Mouse (Mus musculus): ENCODE measurements around the gene Tarm1.

Gene Tarm1

GRCm38 (mm10) chr7:3502439-3502838, at the start of gene Tarm1:
Tarm1 (minus strand) TSS chr7:3502624.
- DNase-seq (ENCODE audit: low spot score), result peak; percentile 10

DNA sequence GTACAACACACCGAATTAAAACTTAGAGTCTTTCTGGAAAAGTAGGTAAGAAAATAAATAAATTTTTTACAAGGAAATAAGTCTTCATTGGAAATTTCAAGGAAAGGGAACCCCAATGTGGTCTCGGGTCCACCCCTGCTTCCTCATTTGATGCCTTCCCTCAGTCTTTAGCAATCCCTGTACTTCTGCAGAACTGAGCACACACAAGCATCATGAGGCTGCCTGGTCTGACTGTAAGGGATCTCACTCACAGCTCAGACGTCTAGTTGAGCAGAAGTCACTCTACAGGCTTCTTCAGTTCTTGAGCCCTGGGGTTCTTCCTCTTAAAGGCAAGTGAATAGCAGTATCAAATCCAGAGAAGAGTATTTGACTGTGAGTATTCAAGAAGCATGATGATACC, 3.5 kb upstream of the Tarm1 start:
- DNase-seq (ENCODE audit: low spot score), result peak; percentile 26

DNA sequence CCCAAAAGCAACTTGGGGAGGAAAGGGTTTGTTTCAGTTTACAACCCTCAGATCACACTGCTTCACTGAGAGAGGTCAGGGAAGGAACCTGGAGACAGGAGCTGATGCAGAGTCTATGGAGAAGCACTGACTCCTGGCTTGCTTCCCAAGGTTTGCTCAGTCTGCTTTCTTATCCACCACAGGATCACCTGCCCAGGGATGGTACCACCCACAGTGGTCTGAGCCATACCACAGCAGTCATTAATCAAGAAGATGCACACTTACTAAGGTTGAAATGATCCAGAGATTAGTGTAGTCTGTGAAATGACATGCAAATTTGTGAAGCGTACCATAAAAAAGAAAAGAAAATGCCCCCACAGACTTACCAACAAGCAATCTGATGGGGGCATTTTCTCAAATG, 2.0 kb downstream of the Tarm1 start:
- no peak for DNase-seq (ENCODE audit: low spot score)

DNA sequence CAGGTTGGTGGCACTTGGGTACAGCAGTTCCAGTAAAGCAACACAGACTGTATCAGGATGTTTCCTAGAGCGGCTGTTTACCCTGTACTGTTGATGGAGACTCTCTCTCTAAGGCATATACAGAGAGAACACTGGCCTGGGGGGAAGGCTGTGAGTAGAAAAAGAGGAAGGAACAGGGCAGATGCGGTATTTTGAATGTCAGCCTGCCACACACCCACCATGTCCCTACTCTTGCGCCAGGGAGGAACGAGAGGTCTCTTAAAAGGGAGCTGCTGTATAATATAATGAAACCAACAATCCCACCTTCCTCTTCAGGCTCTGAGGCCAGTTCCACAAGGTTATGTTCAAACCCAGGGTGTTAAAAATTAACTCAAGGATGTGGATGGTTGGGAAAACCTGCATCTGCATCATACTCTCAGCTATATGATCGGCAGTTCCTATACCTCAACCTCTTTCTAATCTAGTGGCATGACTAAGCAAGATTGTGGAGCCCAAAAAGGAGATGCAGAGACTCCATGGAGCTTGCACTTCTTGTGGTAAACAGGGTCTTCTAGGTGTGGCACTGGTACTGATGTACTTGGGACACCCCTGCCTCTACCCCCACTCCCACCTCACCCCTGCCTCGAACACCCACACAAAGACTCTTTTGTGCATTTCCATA, 20.3 kb downstream of the Tarm1 start:
- DNase-seq (ENCODE audit: low spot score), result no peak

- no peak for DNase-seq (ENCODE audit: low spot score)
Measured at GRCm38 (mm10) chr7:3476728-3477127, 25.7 kb downstream of the Tarm1 start.

GRCm38 (mm10) chr7:3474291-3475080, 27.9 kb downstream of the Tarm1 start:
- no peak for DNase-seq (ENCODE audit: low spot score)

DNA sequence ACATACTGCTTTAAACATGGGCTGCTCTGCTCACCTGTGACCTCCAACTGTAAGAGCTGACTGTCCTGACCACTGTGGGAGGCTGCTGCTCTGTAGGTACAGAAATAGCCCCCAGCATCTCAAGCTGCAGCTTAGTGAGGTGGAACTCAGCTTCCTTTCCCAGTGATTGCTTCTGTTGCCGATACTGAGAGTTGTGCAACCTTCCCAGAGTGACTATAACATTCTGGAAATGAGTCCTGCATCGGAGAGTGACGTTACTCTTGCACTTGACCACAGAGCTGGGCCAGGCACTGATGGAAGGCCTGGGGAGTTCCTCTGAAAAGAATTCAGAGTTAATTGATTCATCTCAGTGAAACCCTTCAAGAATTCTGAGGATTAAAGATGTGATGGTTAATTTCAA, 29.6 kb downstream of the Tarm1 start:
- no peak for DNase-seq (ENCODE audit: low spot score)

GRCm38 (mm10) chr7:3468614-3469013, 33.8 kb downstream of the Tarm1 start:
- no peak for DNase-seq (ENCODE audit: low spot score)

DNA sequence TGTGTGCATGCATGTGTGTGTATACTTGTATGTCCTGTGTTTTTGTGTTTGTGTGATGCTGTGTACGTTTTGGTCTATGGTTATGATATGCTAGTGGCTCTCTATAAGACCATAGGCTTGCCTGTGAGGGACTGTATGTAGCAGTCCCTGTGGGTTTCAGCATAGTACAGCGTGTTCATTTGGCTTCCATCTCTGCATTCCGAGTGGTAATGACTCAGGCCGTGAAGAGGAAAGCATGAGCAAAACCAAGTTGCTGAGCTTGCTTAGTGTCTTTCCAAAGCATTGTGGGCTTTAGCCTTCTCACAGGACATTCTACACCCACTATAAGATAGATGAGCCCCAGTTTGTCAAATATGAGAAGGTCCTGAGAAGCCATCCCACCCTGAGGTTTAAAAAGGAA, 39.1 kb downstream of the Tarm1 start:
- no peak for DNase-seq (ENCODE audit: low spot score)

GRCm38 (mm10) chr7:3460261-3460660, 42.2 kb downstream of the Tarm1 start:
- DNase-seq (ENCODE audit: low spot score), result no peak

DNA sequence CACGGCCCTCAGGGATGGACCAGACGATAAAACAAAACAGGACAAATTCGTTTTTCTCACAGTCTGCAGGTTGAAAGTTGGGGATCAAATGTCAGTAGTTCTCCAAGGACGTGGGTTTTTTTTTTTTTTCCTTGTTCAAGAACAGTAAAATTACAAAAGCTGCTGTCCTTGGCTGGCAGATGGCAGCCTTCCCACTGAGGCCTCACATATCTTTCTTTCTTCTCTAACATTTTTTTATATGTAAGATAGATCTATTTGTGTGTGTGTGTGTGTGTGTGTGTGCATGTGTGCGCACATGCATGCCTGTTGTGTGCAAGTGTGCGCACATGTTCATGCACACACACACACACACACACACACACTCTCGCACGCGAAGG, 44.6 kb downstream of the Tarm1 start:
- DNase-seq (ENCODE audit: low spot score), result no peak

- no peak for DNase-seq (ENCODE audit: low spot score)
Measured at GRCm38 (mm10) chr7:3457111-3457840, 45.1 kb downstream of the Tarm1 start.

- DNase-seq (ENCODE audit: low spot score), result no peak
Measured at GRCm38 (mm10) chr7:3453486-3454183, 48.8 kb downstream of the Tarm1 start.

- DNase-seq (ENCODE audit: low spot score), result no peak
Measured at GRCm38 (mm10) chr7:3452821-3453485, 49.5 kb downstream of the Tarm1 start.

GRCm38 (mm10) chr7:3451161-3451560, 51.3 kb downstream of the Tarm1 start:
- no peak for DNase-seq (ENCODE audit: low spot score)

DNA sequence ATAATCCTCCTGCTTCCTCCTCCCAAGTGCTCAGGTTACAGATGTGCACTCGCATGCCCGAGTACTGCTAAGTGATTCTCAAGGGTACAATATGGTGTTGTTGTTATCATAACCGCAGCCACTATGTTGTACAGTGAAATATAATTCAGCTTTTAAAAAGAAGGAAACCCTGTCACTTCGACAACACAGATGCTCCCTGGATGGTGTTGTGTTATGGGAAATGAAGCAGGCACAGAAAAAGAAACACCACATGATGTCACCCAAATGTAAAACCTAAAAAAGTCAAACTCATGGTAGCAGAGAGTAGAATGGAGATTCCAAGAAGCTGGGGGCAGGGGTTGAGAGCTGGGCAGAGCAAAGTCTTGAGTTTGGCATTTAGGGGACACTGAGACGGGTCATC, 51.8 kb downstream of the Tarm1 start:
- DNase-seq (ENCODE audit: low spot score), result no peak

- DNase-seq (ENCODE audit: low spot score), result peak; percentile 51
Measured at GRCm38 (mm10) chr7:3448737-3449454, 53.5 kb downstream of the Tarm1 start.

- no peak for DNase-seq (ENCODE audit: low spot score)
Measured at GRCm38 (mm10) chr7:3447026-3447425, 55.4 kb downstream of the Tarm1 start.

GRCm38 (mm10) chr7:3446584-3446983, 55.8 kb downstream of the Tarm1 start:
- DNase-seq (ENCODE audit: low spot score), result no peak

DNA sequence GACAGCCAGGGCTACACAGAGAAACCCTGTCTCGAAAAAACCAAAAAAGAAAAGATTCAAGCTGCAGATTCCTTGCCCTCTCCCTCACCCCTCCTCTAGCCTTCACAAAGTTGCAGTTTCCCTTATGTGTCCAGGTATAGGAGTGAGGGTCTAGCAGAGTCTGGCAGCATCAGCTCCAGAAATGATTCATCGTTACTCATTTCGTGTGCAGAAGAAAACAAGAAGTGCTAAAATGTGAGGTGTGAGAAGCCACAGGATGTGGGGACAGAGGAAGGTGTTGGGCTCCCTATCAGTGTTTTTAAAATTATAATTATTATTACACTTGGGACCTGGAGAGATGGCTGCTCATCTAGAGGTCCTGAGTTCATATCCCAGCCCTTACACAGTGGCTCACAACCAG, 57.7 kb downstream of the Tarm1 start:
- no peak for DNase-seq (ENCODE audit: low spot score)

DNA sequence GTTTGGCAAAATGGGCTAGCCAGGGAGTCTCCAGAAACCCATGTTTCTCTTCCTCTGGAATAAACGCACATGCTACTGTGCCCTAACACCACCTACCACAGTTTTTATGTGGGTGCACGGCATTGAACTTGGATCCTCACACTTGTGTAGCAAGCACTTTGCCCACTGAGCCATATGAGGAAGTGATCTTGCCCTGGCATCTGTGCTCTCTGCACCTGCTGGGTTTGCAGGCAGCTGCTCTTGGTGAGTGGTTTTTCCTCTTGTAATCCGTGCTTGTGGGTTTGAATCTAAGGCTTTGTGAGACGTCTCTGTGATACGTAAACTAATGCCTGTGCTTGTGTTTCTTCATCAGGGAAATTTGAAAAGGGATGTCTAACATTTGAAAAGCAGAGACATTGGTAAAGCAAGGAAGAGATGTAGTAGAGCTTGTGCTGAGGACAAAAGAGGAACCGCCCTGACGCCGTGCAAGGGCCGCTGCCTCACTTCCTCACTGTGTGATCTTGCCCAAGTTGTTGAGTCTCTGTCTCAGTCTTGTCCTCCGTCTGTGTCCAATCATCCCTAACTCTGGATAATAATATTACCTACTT, 59.9 kb downstream of the Tarm1 start:
- peak; percentile 21 for DNase-seq (ENCODE audit: low spot score)
